Mouse (Mus musculus) liver, embryonic 11.5 days (tissue): Measurements from ENCODE around the gene Bcl9l. TPM values are rescaled to one million over a fixed set of nuclear protein-coding genes. Genes with fewer than 3 reads are reported as not detected.

Experiments used
- ATAC-seq: fragments of 200-750 bp; cut with Nextera tagmentation; replicated peaks from 2 replicates; pipeline ENCODE4 v1.8.0; 2017; ENCODE audit warnings: moderate number of reproducible peaks, mild to moderate bottlenecking, moderate TSS enrichment, moderate library complexity; ENCODE audit not compliant: low FRiP score
- DNase-seq: peaks from one replicate; pipeline ENCODE4 v3.0.0-alpha.2; 2017; ENCODE audit warnings: low spot score
- H3K27ac ChIP-seq: fragments of 300-500 bp; sonication (generic); 2 replicates; pipeline ENCODE4 v1.5.1; 2014; ENCODE audit warnings: mild to moderate bottlenecking, low read depth, low read length, control low read depth
- H3K27me3 ChIP-seq: fragments of 300-500 bp; sonication (generic); replicated peaks from 2 replicates; pipeline ENCODE4 v1.6.1; 2014; ENCODE audit warnings: low read length, mixed read lengths; ENCODE audit not compliant: control insufficient read depth, insufficient read depth
- H3K36me3 ChIP-seq: fragments of 300-500 bp; sonication (generic); 2 replicates; pipeline ENCODE4 v1.6.1; 2014; ENCODE audit warnings: mild to moderate bottlenecking, low read length, moderate library complexity, mixed read lengths; ENCODE audit not compliant: control insufficient read depth, insufficient read depth
- H3K4me1 ChIP-seq: fragments of 300-500 bp; sonication (generic); replicated peaks from 2 replicates; pipeline ENCODE4 v1.6.1; 2014; ENCODE audit warnings: low read length, mixed read lengths; ENCODE audit not compliant: control insufficient read depth, insufficient read depth
- H3K4me2 ChIP-seq: fragments of 300-500 bp; sonication (generic); 2 replicates; pipeline ENCODE4 v1.6.1; 2014; ENCODE audit warnings: mild to moderate bottlenecking, control low read depth, moderate library complexity
- H3K4me3 ChIP-seq: fragments of 300-500 bp; sonication (generic); 2 replicates; pipeline ENCODE4 v1.5.1; 2014; ENCODE audit warnings: low read depth, low read length, control low read depth
- H3K9ac ChIP-seq: fragments of 300-500 bp; sonication (generic); 2 replicates; pipeline ENCODE4 v1.6.1; 2014; ENCODE audit warnings: low read depth, low read length, control low read depth
- H3K9me3 ChIP-seq: fragments of 300-500 bp; sonication (generic); 2 replicates; pipeline ENCODE4 v1.6.1; 2016; ENCODE audit warnings: low read length, inconsistent platforms, mixed read lengths; ENCODE audit not compliant: control insufficient read depth
- WGBS: fragments of 180-500 bp; shearing (Covaris S2); extraction: QIAGEN DNeasy Blood & Tissue Kit; methylation state at CpG from one replicate; pipeline ENCODE4 v1.1.7; 2014; 5-methylcytosine and 5-hydroxymethylcytosine counted together
- polyA plus RNA-seq: library from polyadenylated mRNA; unstranded; fragments of >200 nt; fragmentation: Nextera tagmentation; extraction: Ambion mirVana; gene quantifications from 2 replicates; pipeline ENCODE4 v1.2.1, GENCODE M21; 2014

Gene Bcl9l
- polyA plus RNA-seq, 1 experiment from 2014 or later, result 5.0 TPM

DNA sequence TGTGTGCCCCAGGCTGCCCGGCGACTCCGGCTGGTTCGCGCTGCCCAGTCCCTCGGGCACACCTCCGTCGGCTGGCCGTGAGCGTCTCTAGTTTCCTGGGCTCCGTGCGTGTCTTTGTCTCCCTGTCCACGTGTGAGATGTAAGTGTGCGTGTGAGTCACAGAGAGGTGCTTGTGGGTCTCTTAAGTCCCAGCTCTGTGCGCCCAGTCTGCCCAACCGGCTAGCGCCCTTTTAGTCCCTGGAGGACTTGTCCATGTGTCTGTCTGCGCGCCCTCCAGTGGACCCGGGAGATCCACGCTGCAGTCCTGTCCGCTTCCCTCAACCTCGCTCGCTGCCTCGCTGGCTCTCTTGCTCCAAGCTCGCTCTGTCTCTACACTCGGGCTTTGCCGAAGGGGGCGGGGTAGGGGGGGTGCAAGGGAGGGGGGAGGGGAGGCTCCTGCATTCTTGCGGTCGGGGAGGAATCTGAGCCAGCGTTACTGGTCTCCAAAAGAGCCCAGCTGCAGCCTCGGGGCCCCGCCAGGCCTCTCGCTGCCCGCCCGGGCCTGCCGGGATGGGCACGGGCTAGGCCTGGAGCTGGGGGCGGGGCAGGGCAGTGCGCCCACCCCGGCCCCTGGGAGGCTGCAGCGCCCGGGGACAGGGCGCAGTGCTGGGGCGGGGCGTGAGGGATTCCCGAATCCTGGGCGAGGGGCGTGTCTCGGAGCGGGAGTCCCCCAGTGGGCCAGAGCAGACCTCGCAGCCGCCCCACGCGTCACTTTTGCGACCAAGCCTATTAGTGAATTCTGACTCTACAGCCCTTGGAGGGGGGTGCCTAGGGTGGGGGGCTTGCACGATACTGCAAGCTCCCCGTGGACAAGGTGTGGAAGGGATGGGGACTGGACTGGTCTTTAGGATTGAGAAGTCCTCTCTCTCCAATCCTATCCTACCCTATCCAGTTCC is 16.1 kb downstream of the Bcl9l start:
- peak overlapping the region; percentile 63 for H3K9ac ChIP-seq
- peaks cover 10% of the 10 kb centered on the region; the same call in 1 of the 2 replicates for H3K27me3 ChIP-seq
- H3K36me3 ChIP-seq, result no peaks in the 10 kb centered on the region
- peak overlapping the region; percentile 89 for H3K4me2 ChIP-seq
- WGBS, result 2% methylated on average over 59 of the region's 59 CpGs
- ATAC-seq, result peak; percentile 54
- no peak for DNase-seq
- H3K4me1 ChIP-seq, result peaks cover 64% of the 10 kb centered on the region
- H3K4me3 ChIP-seq, result peak overlapping the region; percentile 44
- peak overlapping the region; percentile 85 for H3K27ac ChIP-seq
- H3K9me3 ChIP-seq, result no peaks in the 10 kb centered on the region

DNA sequence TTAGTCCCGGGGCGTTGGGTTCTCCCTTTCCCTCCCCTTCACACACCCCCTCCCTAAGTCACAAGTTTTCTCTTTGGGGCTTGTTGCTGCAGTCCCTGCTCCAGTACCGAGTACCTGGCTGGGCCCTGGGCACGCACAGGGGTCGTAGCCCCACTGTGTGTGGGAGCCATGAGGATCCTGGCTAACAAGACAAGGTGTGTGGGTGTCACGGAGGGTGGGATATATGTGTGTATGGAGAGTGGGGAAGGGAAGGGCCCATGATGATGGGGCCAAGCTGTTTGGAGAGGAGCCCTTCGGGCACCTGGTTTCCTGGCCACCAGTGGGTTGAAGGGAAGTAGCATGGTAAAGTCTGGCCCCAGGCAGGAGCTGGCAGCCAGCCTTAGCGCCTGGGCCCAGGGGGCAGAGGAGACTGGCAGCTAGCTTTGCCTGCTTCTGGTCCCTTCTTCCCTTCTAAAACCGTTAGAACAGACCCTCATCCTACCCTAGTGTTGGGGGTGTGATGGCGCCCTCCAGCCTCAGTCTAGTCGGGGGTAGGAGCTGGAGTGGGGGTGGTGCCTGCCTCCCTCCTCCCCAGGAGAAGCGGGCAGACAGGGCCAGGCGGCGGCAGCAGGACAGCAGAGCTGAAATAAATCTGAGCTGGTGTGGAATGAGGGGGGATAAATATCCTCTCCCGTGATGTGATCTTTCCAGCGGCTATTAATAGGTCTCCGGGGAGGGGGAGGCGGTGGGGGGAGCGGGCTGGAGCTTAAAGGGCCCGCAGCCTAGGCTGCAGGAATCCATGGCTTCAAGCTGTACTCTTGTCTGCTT is 16.9 kb downstream of the Bcl9l start:
- 30% methylated on average over 20 of the region's 20 CpGs for WGBS
- ATAC-seq (no peak), DNase-seq (no peak)
- H3K4me1 ChIP-seq, result peaks cover 55% of the 10 kb centered on the region
- H3K27ac ChIP-seq, result peak overlapping the region; percentile 85
- H3K27me3 ChIP-seq, result peaks cover 10% of the 10 kb centered on the region; the same call in 1 of the 2 replicates
- H3K9ac ChIP-seq, result peak overlapping the region; percentile 34; the same call in 1 of the 2 replicates
- H3K36me3 ChIP-seq, result no peaks in the 10 kb centered on the region
- peak overlapping the region; percentile 44 for H3K4me3 ChIP-seq
- H3K4me2 ChIP-seq, result peak overlapping the region; percentile 89
- H3K9me3 ChIP-seq, result no peaks in the 10 kb centered on the region

DNA sequence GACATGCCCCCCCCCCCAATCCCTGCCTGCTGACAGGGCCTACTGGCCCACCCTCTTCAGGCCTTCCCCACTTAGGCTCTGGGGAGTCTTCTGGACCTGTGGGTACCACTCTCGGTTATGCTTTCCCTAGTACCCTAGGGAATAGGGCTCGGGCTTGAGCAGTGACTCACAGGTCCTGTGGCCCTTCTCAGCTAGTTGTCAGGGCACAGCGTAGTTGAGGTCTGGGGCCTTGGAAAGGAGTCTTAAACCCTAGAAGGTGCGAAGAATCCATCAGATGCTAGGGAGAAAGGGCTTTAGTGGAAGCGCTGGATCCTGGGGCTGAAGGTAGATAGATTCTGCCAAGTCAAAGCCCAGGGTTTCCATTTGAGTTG is 17.5 kb downstream of the Bcl9l start:
- no peak for DNase-seq
- WGBS, result 50% methylated on average over 5 of the region's 5 CpGs
- Histone ChIP-seq H3K9ac (no peak overlapping the region), H3K4me3 (no peak overlapping the region), H3K36me3 (no peaks in the 10 kb centered on the region; the same call in 1 of the 2 replicates), H3K4me1 (peaks cover 49% of the 10 kb centered on the region), H3K27ac (no peak overlapping the region), H3K9me3 (no peaks in the 10 kb centered on the region), H3K4me2 (peak overlapping the region; percentile 89), H3K27me3 (peaks cover 10% of the 10 kb centered on the region; the same call in 1 of the 2 replicates)
- no peak for ATAC-seq

DNA sequence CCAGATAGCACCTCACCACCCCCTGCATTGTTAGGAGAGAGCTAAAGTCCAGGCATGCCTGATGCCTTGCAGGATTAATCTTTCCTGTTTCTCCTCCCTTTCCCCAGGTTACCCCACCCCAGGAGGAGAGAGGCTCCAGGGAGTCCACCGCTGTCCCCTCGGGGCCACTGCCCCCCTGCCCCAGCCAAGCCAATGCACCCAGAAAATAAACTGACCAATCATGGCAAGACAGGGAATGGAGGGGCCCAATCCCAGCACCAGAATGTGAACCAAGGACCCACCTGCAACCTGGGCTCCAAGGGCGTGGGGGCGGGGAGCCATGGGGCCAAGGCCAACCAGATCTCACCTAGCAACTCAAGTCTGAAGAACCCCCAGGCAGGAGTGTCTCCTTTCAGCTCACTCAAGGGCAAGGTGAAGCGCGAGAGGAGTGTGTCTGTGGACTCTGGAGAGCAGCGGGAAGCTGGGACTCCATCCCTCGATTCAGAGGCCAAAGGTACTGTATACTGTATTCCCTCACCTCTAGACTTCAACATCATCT is 18.1 kb downstream of the Bcl9l start:
- WGBS, result 45% methylated on average over 8 of the region's 8 CpGs
- Histone ChIP-seq H3K4me1 (peaks cover 46% of the 10 kb centered on the region), H3K27ac (no peak overlapping the region)

DNA sequence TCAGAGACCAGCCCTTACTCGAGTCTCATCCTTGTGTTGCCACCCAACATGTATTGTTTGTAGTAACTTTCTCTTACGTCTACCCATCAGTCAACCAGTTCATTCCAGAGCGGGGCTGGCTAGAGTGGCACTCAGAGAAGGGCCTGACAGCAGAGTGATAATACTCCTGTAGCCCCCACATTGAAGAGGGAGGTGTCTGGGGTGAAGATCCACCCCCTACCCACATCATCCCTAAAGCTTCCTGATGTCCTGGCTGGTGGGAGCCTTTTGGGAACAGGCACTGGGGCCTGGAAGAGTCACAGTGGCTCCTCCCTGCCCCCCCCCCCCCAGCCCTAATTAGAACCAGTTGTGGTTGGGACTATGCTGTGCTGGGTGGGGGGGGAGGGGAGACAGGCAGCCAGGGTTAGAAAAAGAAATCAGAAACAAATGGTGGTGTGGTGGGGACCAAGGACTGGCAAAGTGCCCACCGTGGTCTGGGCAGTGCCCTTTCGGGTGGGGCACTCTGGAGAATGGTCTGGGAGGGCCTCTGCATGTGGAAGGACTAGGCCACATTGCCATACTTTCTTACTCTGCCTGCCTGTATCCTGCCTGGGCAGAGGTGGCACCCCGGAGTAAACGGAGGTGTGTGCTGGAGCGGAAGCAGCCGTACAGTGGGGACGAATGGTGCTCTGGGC is 18.7 kb downstream of the Bcl9l start:
- no peak for ATAC-seq

More for the DNA sequence above, 18.1 kb downstream of the Bcl9l start:
- no peaks in the 10 kb centered on the region for H3K9me3 ChIP-seq
- no peak overlapping the region for H3K9ac ChIP-seq
- DNase-seq (no peak), ATAC-seq (no peak)
- peaks cover 10% of the 10 kb centered on the region; the same call in 1 of the 2 replicates for H3K27me3 ChIP-seq
- no peak overlapping the region for H3K4me3 ChIP-seq
- peaks cover 3% of the 10 kb centered on the region; the same call in 1 of the 2 replicates for H3K36me3 ChIP-seq
- H3K4me2 ChIP-seq, result peak overlapping the region; percentile 89

DNA sequence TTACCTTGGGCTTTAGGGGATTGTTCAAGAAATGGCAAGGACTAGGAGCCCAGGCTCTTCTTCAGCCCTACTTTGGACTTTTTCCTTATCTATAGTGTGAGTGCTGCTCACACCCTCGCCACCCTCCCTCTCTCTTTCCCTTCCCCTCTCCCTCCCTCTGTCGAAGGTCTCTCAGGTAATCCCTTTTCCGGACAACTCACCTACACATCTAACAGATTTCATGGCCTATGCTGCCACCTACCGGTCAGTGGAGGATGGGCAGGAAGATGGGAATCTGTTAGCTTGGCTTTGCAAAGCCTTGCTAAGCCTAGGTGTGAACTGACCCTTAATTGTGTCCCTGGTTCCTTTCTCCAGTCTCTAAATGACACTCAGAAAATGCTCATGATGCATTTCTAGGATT is 19.4 kb downstream of the Bcl9l start:
- H3K4me1 ChIP-seq, result peaks cover 44% of the 10 kb centered on the region
- DNase-seq (no peak), ATAC-seq (no peak)
- H3K9ac ChIP-seq, result no peak overlapping the region
- H3K9me3 ChIP-seq, result no peaks in the 10 kb centered on the region
- no peak overlapping the region for H3K4me3 ChIP-seq
- H3K27ac ChIP-seq, result no peak overlapping the region
- 5% methylated on average over 4 of the region's 4 CpGs for WGBS
- peaks cover 10% of the 10 kb centered on the region; the same call in 1 of the 2 replicates for H3K27me3 ChIP-seq
- no peak overlapping the region for H3K4me2 ChIP-seq
- H3K36me3 ChIP-seq, result peaks cover 10% of the 10 kb centered on the region; the same call in 1 of the 2 replicates

More for the DNA sequence above, 18.7 kb downstream of the Bcl9l start:
- H3K9me3 ChIP-seq, result no peaks in the 10 kb centered on the region
- peaks cover 10% of the 10 kb centered on the region; the same call in 1 of the 2 replicates for H3K27me3 ChIP-seq
- H3K27ac ChIP-seq, result no peak overlapping the region
- H3K4me3 ChIP-seq, result no peak overlapping the region
- peaks cover 48% of the 10 kb centered on the region for H3K4me1 ChIP-seq
- peaks cover 6% of the 10 kb centered on the region; the same call in 1 of the 2 replicates for H3K36me3 ChIP-seq
- no peak overlapping the region for H3K9ac ChIP-seq
- DNase-seq, result no peak
- no peak overlapping the region for H3K4me2 ChIP-seq
- 56% methylated on average over 10 of the region's 10 CpGs for WGBS

DNA sequence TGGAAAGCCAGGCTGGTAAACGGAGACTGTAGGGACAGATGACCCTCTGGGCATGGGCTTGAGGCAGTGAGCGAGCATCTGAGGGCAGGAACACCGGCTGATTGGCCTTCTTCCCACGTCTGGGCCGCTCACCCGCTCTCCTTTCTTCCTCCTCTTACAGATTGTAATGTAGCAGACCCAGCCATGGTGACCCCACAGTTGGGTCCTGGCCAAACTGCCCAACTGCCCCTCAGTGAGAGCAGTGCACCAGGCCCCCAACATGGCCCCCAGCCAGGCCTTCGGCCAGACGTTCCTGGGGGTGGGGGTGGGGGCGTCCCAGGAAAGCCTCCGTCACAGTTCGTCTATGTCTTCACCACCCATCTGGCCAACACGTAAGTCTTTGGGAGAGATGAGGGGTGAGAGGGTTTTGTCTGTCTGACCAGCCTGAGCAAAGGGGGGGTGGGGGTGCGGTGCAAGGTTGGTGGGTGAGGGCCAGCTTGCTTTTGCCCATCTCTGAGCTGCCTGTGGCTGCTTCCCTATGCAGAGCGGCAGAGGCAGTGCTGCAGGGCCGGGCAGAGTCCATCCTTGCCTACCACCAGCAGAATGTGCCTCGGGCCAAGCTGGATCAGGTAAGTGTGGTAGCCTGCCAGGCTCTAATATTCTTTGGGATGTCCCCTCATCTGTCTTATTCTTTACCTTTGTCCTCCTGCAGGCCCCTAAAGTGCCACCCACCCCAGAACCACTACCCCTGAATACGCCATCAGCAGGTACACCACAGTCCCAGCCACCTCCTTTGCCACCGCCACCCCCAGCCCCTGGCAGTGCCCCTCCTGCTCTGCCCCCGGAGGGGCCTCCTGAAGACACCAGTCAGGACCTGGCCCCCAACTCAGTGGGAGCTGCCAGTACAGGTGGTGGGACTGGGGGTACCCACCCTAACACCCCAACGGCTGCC is 22.5 kb downstream of the Bcl9l start:
- H3K4me3 ChIP-seq, result no peak overlapping the region
- DNase-seq (no peak), ATAC-seq (no peak)
- WGBS, result 79% methylated on average over 20 of the region's 20 CpGs
- H3K36me3 ChIP-seq, result peaks cover 13% of the 10 kb centered on the region; the same call in 1 of the 2 replicates
- no peaks in the 10 kb centered on the region for H3K9me3 ChIP-seq
- H3K4me2 ChIP-seq, result peak overlapping the region; percentile 35
- no peak overlapping the region for H3K27ac ChIP-seq
- no peaks in the 10 kb centered on the region for H3K27me3 ChIP-seq
- no peak overlapping the region for H3K9ac ChIP-seq
- peaks cover 26% of the 10 kb centered on the region for H3K4me1 ChIP-seq
